Mouse (Mus musculus) ZHBTc4 (cell line): Measurements from ENCODE around the gene Ssty2.
"Not testable (repeated sequence)": the region's sequence is repeated elsewhere in the genome, so short reads cannot be mapped to it uniquely, and the experiment has no call there.

Experiments used
- DNase-seq: peaks from one replicate; pipeline ENCODE4 v3.0.0-alpha.2; 2011; ENCODE audit warnings: low read depth, low spot score

Ssty2 gene

DNA sequence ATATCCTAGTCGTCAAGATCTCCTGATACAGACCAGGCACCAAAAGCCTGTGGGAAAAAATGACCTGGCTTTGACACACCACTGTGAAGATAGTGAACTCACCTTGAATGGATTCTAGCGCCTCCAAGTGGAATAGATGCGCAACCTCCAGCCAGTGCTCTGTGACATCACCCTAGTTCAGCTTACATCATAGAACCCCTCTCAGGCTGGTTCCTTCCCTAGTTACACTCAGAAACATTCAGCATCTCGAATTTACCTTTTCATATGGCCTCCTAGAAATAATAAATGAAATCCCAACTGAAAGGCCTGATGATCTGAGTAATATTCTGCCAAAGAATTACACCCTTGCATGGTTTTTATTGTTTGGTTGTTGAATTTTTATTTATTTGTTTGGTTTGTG is at the start of gene Ssty2:
TSS of gene Ssty2 (minus strand) at position 101 of the 400 bp plus-strand sequence.
- DNase-seq: not testable (repeated sequence)
